Mouse (Mus musculus): Measurements from ENCODE around the gene Gm11213. TPM values are rescaled to one million over a fixed set of nuclear protein-coding genes. Genes with fewer than 3 reads are reported as not detected.

Gm11213 gene
- polyA plus RNA-seq (2015; fragmentation: Nextera tagmentation; extraction: Ambion mirVana) = not detected in 2 replicates

GRCm38 (mm10) chr4:63604945-63605344, at the start of gene Gm11213:
Gene Gm11213, minus strand, starts transcription at chr4:63605261.
- Histone ChIP-seq H3K4me2 (no peak within 1 kb of the TSS), H3K9ac (no peak within 1 kb of the TSS), H3K4me1 (no peaks in the 10 kb centered on the region), H3K4me3 (no peak within 1 kb of the TSS), H3K27ac (no peak within 1 kb of the TSS), H3K36me3 (no peaks in the 10 kb centered on the region), H3K9me3 (no peaks in the 10 kb centered on the region), H3K27me3 (no peaks in the 10 kb centered on the region)
- 70% methylated on average over 3 of the region's 3 CpGs for WGBS
- no peak for ATAC-seq (ENCODE audit: borderline replicate concordance, extremely low read depth, low FRiP score, low TSS enrichment)

DNA sequence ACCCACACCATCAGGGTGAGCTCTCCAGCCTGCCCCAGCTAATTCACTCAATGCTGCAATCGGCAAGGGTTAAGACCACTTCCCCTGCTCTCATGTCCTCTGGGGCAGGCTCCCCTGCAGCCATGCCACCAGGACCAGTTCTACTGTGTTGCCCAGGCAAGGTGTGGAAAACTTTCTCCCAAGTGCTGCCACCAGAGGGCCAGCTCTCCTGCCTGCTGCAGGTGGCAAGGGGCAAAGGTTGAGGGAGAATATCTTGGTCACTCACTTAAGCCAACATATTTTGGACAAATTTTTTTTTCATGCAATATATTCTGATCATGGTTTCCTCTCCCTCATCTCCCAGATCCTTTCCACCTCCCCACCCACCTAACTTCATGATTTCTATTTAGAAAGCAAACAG, 49.3 kb upstream of the Gm11213 start:
- ATAC-seq (ENCODE audit: borderline replicate concordance, extremely low read depth, low FRiP score, low TSS enrichment) = no peak
- Histone ChIP-seq H3K27ac (no peak overlapping the region), H3K4me3 (no peak overlapping the region), H3K4me2 (no peak overlapping the region), H3K4me1 (no peaks in the 10 kb centered on the region), H3K9ac (no peak overlapping the region), H3K27me3 (no peaks in the 10 kb centered on the region), H3K9me3 (no peaks in the 10 kb centered on the region), H3K36me3 (no peaks in the 10 kb centered on the region)
- WGBS = 65% methylated on average over 1 of the region's 1 CpGs

- Histone ChIP-seq H3K27ac (no peak overlapping the region), H3K27me3 (no peaks in the 10 kb centered on the region), H3K9ac (no peak overlapping the region), H3K4me1 (no peaks in the 10 kb centered on the region), H3K36me3 (no peaks in the 10 kb centered on the region), H3K4me3 (no peak overlapping the region), H3K4me2 (no peak overlapping the region), H3K9me3 (no peaks in the 10 kb centered on the region)
- no peak for ATAC-seq (ENCODE audit: borderline replicate concordance, extremely low read depth, low FRiP score, low TSS enrichment)
Measured at GRCm38 (mm10) chr4:63643956-63644726, 39.1 kb upstream of the Gm11213 start.

GRCm38 (mm10) chr4:63639842-63640241, 34.8 kb upstream of the Gm11213 start:
- Histone ChIP-seq H3K4me3 (no peak overlapping the region), H3K27ac (no peak overlapping the region), H3K9me3 (no peaks in the 10 kb centered on the region), H3K36me3 (no peaks in the 10 kb centered on the region), H3K4me1 (no peaks in the 10 kb centered on the region), H3K4me2 (no peak overlapping the region), H3K27me3 (no peaks in the 10 kb centered on the region), H3K9ac (no peak overlapping the region)
- 49% methylated on average over 2 of the region's 2 CpGs for WGBS
- ATAC-seq (ENCODE audit: borderline replicate concordance, extremely low read depth, low FRiP score, low TSS enrichment) = no peak

- Histone ChIP-seq H3K4me2 (no peak overlapping the region), H3K27me3 (no peaks in the 10 kb centered on the region), H3K36me3 (no peaks in the 10 kb centered on the region), H3K4me1 (no peaks in the 10 kb centered on the region), H3K4me3 (no peak overlapping the region), H3K9me3 (no peaks in the 10 kb centered on the region), H3K9ac (no peak overlapping the region), H3K27ac (no peak overlapping the region)
- no peak for ATAC-seq (ENCODE audit: borderline replicate concordance, extremely low read depth, low FRiP score, low TSS enrichment)
- WGBS = 52% methylated on average over 1 of the region's 1 CpGs
Measured at GRCm38 (mm10) chr4:63638603-63639002, 33.5 kb upstream of the Gm11213 start.

DNA sequence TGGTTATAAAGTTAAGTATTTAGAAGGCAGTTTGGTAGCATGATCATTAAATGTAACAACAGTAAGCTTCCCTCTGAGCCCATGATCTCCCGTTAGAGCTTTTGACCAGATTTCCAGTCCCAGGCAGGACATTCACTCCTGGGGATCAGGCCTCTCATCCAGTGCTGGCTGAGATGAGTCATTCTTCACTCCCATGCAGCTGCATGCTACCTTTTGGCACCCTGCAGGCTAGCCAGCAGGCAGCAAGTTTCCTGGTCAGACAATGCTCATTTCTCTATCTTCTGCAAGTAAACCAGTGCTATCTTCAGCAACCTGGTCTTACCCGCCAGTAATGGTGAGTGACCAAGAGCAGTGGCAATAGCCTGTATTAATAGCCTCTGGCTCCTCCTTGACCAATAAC, 28.1 kb upstream of the Gm11213 start:
- Histone ChIP-seq H3K4me1 (no peaks in the 10 kb centered on the region), H3K27me3 (no peaks in the 10 kb centered on the region), H3K27ac (no peak overlapping the region), H3K36me3 (no peaks in the 10 kb centered on the region), H3K4me2 (no peak overlapping the region), H3K9ac (no peak overlapping the region), H3K9me3 (no peaks in the 10 kb centered on the region), H3K4me3 (no peak overlapping the region)
- WGBS = 87% methylated on average over 2 of the region's 2 CpGs
- ATAC-seq (ENCODE audit: borderline replicate concordance, extremely low read depth, low FRiP score, low TSS enrichment) = no peak

- Histone ChIP-seq H3K9me3 (no peaks in the 10 kb centered on the region), H3K9ac (no peak overlapping the region), H3K27ac (no peak overlapping the region), H3K4me1 (no peaks in the 10 kb centered on the region), H3K27me3 (no peaks in the 10 kb centered on the region), H3K4me3 (no peak overlapping the region), H3K36me3 (no peaks in the 10 kb centered on the region), H3K4me2 (no peak overlapping the region)
- WGBS = 69% methylated on average over 8 of the region's 8 CpGs
- ATAC-seq (ENCODE audit: borderline replicate concordance, extremely low read depth, low FRiP score, low TSS enrichment) = no peak
Measured at GRCm38 (mm10) chr4:63627111-63627510, 22.1 kb upstream of the Gm11213 start.

GRCm38 (mm10) chr4:63625563-63626080, 20.6 kb upstream of the Gm11213 start:
- 41% methylated on average over 3 of the region's 3 CpGs for WGBS
- Histone ChIP-seq H3K4me2 (no peak overlapping the region), H3K27ac (no peak overlapping the region), H3K27me3 (no peaks in the 10 kb centered on the region), H3K4me3 (no peak overlapping the region), H3K9ac (no peak overlapping the region), H3K4me1 (no peaks in the 10 kb centered on the region), H3K9me3 (no peaks in the 10 kb centered on the region), H3K36me3 (no peaks in the 10 kb centered on the region)
- ATAC-seq (ENCODE audit: borderline replicate concordance, extremely low read depth, low FRiP score, low TSS enrichment) = no peak

DNA sequence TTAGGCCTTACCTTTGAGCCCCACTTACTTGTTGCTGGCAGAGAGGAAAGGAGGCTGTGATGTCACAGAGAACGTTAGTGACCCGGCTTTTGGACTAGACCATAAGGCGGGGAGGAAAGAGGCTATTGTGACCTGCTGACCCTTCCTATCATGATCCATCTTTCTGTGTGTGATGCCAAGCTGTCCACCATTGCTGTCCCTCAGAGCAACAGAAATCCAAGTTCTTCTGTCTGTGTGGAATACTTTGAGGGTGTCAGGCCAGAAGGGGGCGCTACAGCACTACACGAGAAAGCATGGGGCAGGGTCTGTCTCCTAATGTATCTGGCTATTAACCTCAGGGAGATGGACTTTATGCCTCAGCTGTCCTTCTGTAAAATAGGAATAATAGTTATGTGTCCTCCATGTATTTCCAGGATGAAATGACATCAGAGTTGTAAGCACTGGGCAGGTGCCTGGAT, 17.3 kb upstream of the Gm11213 start, which contains the start of gene Tex48:
Gene Tex48 (minus strand): TSS at position 51 of the 458 bp plus-strand sequence.
- H3K4me2 ChIP-seq = no peak within 1 kb of the TSS
- H3K36me3 ChIP-seq = no peaks in the 10 kb centered on the region
- no peaks in the 10 kb centered on the region for H3K4me1 ChIP-seq
- no peak within 1 kb of the TSS for H3K9ac ChIP-seq
- ATAC-seq (ENCODE audit: borderline replicate concordance, extremely low read depth, low FRiP score, low TSS enrichment) = no peak
- WGBS = 51% methylated on average over 5 of the region's 5 CpGs
- H3K4me3 ChIP-seq = no peak within 1 kb of the TSS
- no peak within 1 kb of the TSS for H3K27ac ChIP-seq
- no peaks in the 10 kb centered on the region for H3K9me3 ChIP-seq
- H3K27me3 ChIP-seq = no peaks in the 10 kb centered on the region

DNA sequence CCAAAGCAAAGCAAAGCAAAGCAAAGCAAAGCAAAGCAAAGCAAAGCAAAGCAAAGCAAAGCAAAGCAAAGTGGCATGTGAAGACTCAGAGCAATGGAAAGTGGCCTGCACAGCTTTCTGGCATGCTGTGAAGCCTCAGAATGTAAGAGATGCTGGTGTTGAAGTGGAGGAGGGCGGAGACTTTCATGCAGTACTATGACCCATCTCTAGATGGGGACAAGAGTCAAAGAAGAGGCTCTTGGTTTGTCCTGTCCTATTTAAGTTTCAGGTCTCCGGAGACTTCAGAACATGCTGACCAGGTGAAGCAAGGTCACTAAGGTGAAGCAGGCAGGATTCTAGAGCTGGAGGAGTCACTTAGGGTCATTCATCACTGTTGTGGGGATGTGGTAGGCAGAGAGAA, 16.8 kb upstream of the Gm11213 start:
- no peaks in the 10 kb centered on the region for H3K27me3 ChIP-seq
- no peak overlapping the region for H3K4me2 ChIP-seq
- no peaks in the 10 kb centered on the region for H3K4me1 ChIP-seq
- H3K27ac ChIP-seq = no peak overlapping the region
- 67% methylated on average over 2 of the region's 2 CpGs for WGBS
- no peak overlapping the region for H3K4me3 ChIP-seq
- no peaks in the 10 kb centered on the region for H3K36me3 ChIP-seq
- no peak overlapping the region for H3K9ac ChIP-seq
- ATAC-seq (ENCODE audit: borderline replicate concordance, extremely low read depth, low FRiP score, low TSS enrichment) = no peak
- no peaks in the 10 kb centered on the region for H3K9me3 ChIP-seq

- H3K36me3 ChIP-seq = no peaks in the 10 kb centered on the region
- no peak overlapping the region for H3K4me2 ChIP-seq
- ATAC-seq (ENCODE audit: borderline replicate concordance, extremely low read depth, low FRiP score, low TSS enrichment) = no peak
- H3K9ac ChIP-seq = no peak overlapping the region
- WGBS = 72% methylated on average over 7 of the region's 7 CpGs
- no peaks in the 10 kb centered on the region for H3K27me3 ChIP-seq
- no peak overlapping the region for H3K27ac ChIP-seq
- H3K4me3 ChIP-seq = no peak overlapping the region
- no peaks in the 10 kb centered on the region for H3K4me1 ChIP-seq
- no peaks in the 10 kb centered on the region for H3K9me3 ChIP-seq
Measured at GRCm38 (mm10) chr4:63608391-63608790, 3.3 kb upstream of the Gm11213 start.

GRCm38 (mm10) chr4:63605968-63606367, 907 bp upstream of the Gm11213 start:
- no peak for ATAC-seq (ENCODE audit: borderline replicate concordance, extremely low read depth, low FRiP score, low TSS enrichment)
- H3K9me3 ChIP-seq = no peaks in the 10 kb centered on the region
- no peaks in the 10 kb centered on the region for H3K4me1 ChIP-seq
- no peaks in the 10 kb centered on the region for H3K36me3 ChIP-seq
- H3K4me3 ChIP-seq = no peak overlapping the region
- no peak overlapping the region for H3K4me2 ChIP-seq
- no peak overlapping the region for H3K27ac ChIP-seq
- H3K27me3 ChIP-seq = no peaks in the 10 kb centered on the region
- no peak overlapping the region for H3K9ac ChIP-seq
- WGBS = 54% methylated on average over 1 of the region's 1 CpGs

Data from lung, embryonic 15.5 days (tissue).